Mouse (Mus musculus): ENCODE measurements at regions not wholly inside any gene's neighbourhood (a gene's known extent, or its start where the extent isn't known, plus 50 kb on each side); places are given as distances from the start of the nearest gene placed in this dataset.
A peak's percentile ranks its signal among the peaks of the same experiment; 100 is the strongest.

GRCm38 (mm10) chr5:64579086-64579485 lies 224.1 kb upstream of the Klf3 start:
- WGBS = 47% methylated on average over 5 of the region's 5 CpGs
- no peaks in the 10 kb centered on the region for H3K9me3 ChIP-seq (replicated peaks)
- no peak overlapping the region for H3K4me3 ChIP-seq
- peaks cover 40% of the 10 kb centered on the region for H3K4me1 ChIP-seq (replicated peaks)
- H3K27me3 ChIP-seq = no peaks in the 10 kb centered on the region
- no peaks in the 10 kb centered on the region for H3K36me3 ChIP-seq
- H3K9ac ChIP-seq = no peak overlapping the region
- ATAC-seq (replicated peaks; ENCODE audit: insufficient number of reproducible peaks, insufficient read depth, low FRiP score, low read depth) = no peak
- peak overlapping the region; percentile 37; the same call in 1 of the 2 replicates for H3K27ac ChIP-seq
- H3K4me2 ChIP-seq = no peak overlapping the region

DNA sequence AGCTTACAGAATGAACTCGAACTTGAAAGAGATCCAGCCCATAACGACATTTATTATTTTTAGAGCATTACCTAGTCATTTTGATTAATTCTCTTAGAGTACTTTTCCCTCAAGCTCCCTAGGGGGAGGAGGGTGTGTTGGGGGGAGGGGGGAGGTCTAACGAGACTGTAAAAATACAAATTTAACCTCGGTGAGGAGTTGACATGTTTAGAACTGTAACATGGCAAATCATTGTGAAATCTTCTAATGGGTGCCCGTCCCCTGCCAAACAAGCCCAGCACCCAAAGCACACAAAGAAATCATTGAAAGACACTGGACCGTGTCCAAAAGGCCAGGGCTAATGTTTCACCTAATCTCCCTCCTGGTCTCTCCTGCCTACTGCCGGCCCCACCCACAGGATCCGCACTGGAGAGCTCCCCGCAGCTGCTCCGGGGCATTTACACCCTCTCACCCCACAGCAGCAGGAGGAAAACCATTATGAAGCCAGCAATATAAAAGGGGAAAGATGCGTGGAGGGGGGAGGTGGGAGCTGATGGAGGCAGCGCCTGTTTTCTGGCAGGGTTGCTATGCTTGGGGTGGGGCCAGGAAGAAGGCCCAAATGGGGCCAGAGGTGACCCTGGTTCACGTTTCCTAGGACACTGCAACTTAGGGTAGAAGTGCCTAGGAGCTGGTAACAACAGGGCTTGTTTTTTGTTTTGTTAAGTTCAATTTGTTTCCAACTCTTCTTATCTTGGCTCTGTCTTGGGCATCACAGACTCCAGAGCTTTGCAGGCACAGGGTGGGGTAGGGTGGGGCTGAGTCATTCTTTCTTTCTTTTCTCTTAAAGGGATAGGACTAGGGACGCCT lies 223.5 kb upstream of the Klf3 start:
- Histone ChIP-seq H3K27me3 (no peaks in the 10 kb centered on the region), H3K4me3 (peak overlapping the region; percentile 13; the same call in 1 of the 2 replicates), H3K36me3 (no peaks in the 10 kb centered on the region), H3K27ac (peak overlapping the region; percentile 78), H3K4me1 (replicated peaks) (peaks cover 40% of the 10 kb centered on the region), H3K4me2 (peak overlapping the region; percentile 57), H3K9me3 (replicated peaks) (no peaks in the 10 kb centered on the region), H3K9ac (peak overlapping the region; percentile 24; the same call in 1 of the 2 replicates)
- 11% methylated on average over 14 of the region's 14 CpGs for WGBS
- ATAC-seq (replicated peaks; ENCODE audit: insufficient number of reproducible peaks, insufficient read depth, low FRiP score, low read depth) = peak; percentile 32; the same call in 1 of the 2 replicates

DNA sequence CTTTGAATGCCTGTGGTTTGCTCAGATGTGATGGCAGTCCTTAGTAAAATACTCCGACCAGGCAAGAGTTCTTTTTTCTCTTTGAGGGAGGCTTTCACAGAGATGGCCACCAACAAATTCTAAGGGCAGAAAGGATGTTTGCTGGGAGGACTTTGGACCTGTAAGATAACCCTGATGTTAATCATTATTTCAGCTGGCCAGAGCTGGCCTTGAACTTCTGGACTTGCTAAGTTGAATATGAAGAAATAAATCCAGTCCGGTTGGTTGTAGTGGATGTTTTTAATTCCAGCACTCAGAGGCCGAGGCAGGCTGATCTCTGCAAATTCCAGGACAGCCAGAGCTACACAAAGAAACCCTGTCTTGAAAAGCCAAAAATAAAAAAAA lies 222.9 kb upstream of the Klf3 start:
- Histone ChIP-seq H3K4me3 (no peak overlapping the region), H3K27ac (peak overlapping the region; percentile 78), H3K36me3 (no peaks in the 10 kb centered on the region), H3K9ac (no peak overlapping the region), H3K27me3 (no peaks in the 10 kb centered on the region), H3K4me2 (0 out of 2 replicates have a peak overlapping the region, but pooled peaks have one; percentile 57), H3K4me1 (replicated peaks) (peaks cover 40% of the 10 kb centered on the region), H3K9me3 (replicated peaks) (no peaks in the 10 kb centered on the region)
- 69% methylated on average over 3 of the region's 3 CpGs for WGBS
- ATAC-seq (replicated peaks; ENCODE audit: insufficient number of reproducible peaks, insufficient read depth, low FRiP score, low read depth) = no peak

DNA sequence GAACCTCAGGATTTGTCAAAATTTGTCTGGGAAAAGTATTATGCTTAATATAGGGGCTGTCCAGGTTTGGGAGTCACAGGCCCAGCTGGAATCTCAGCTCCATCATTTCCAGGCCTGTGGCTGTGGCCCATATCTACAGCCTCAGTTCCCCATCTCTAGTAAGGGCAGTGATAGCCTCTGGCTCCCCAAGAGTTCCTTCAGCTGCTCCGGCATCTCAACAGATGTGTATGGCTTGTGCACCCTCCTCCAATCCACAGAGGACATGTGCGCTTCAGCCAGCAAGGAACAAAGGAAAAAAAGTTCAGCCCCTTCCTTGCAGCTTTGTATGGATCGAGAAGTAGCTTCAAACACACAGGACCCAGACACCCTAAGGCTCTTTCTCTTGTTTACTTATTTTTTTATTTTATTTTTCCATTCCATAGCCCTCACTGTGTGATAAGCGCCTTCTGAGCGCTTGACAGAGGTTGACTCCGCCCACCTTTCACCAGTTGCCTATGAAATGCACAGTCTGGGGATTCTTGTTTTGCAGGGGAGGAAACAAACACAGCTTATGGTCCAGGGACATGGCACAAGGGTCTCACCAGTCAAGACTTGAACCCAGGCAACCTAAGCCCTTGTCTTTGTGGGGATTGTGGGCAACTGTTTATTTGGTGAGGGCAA lies 222.3 kb upstream of the Klf3 start:
- Histone ChIP-seq H3K9me3 (replicated peaks) (no peaks in the 10 kb centered on the region), H3K36me3 (no peaks in the 10 kb centered on the region), H3K27ac (peak overlapping the region; percentile 60), H3K27me3 (no peaks in the 10 kb centered on the region), H3K4me2 (no peak overlapping the region), H3K4me1 (replicated peaks) (peaks cover 40% of the 10 kb centered on the region), H3K4me3 (no peak overlapping the region), H3K9ac (no peak overlapping the region)
- 74% methylated on average over 6 of the region's 6 CpGs for WGBS
- peak; percentile 45 for ATAC-seq (replicated peaks; ENCODE audit: insufficient number of reproducible peaks, insufficient read depth, low FRiP score, low read depth)

GRCm38 (mm10) chr5:64581461-64581860 lies 221.7 kb upstream of the Klf3 start:
- H3K4me2 ChIP-seq = no peak overlapping the region
- H3K9ac ChIP-seq = no peak overlapping the region
- no peaks in the 10 kb centered on the region for H3K9me3 ChIP-seq (replicated peaks)
- H3K27ac ChIP-seq = peak overlapping the region; percentile 60
- no peaks in the 10 kb centered on the region for H3K27me3 ChIP-seq
- no peaks in the 10 kb centered on the region for H3K36me3 ChIP-seq
- WGBS = 53% methylated on average over 8 of the region's 8 CpGs
- ATAC-seq (replicated peaks; ENCODE audit: insufficient number of reproducible peaks, insufficient read depth, low FRiP score, low read depth) = peak; percentile 60
- H3K4me1 ChIP-seq (replicated peaks) = peaks cover 40% of the 10 kb centered on the region
- H3K4me3 ChIP-seq = no peak overlapping the region

DNA sequence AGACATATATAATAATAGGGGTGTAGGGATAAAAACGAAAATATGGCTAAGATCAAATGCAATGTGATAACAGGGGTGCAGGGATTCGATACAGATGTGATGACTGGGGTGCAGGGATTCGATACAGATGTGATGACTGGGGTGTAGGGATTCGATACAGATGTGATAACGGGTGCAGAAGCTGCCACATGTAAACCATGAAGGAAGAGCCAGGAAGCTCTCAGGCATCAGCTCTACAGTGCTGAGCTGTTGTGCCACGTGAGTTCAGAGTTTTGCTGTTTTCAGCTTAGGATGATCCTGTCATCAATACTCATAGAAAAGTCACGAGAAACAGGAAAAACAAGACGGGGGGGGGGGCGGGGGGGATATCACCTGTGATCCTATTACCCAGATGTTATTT lies 221.2 kb upstream of the Klf3 start:
- no peaks in the 10 kb centered on the region for H3K36me3 ChIP-seq
- no peak for ATAC-seq (replicated peaks; ENCODE audit: insufficient number of reproducible peaks, insufficient read depth, low FRiP score, low read depth)
- no peak overlapping the region for H3K4me3 ChIP-seq
- H3K4me1 ChIP-seq (replicated peaks) = peaks cover 37% of the 10 kb centered on the region
- H3K4me2 ChIP-seq = no peak overlapping the region
- H3K27ac ChIP-seq = no peak overlapping the region
- WGBS = 55% methylated on average over 9 of the region's 9 CpGs
- H3K9ac ChIP-seq = no peak overlapping the region
- no peaks in the 10 kb centered on the region for H3K9me3 ChIP-seq (replicated peaks)
- H3K27me3 ChIP-seq = no peaks in the 10 kb centered on the region

DNA sequence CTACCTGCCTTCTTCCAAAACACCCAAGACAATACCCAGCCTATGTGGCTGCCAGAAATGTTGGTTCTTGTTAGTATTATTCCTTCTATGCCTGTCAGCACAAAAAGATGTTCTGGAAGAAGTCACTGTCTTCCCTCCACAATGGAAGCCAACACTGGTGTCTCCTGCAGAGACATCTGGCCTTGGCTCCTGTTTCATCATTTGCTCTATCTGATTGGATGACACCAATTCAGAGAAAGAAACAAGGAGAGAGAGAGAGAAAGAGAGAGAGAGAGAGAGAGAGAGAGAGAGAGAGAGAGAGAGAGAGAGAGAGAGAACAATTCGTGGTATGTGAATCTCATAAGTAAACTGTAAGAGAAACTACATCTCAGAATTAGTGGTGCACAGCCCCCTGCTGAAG lies 218.9 kb upstream of the Klf3 start:
- H3K36me3 ChIP-seq = no peaks in the 10 kb centered on the region
- no peak overlapping the region for H3K4me2 ChIP-seq
- no peaks in the 10 kb centered on the region for H3K27me3 ChIP-seq
- no peak overlapping the region for H3K9ac ChIP-seq
- no peak for ATAC-seq (replicated peaks; ENCODE audit: insufficient number of reproducible peaks, insufficient read depth, low FRiP score, low read depth)
- WGBS = 68% methylated on average over 1 of the region's 1 CpGs
- H3K27ac ChIP-seq = no peak overlapping the region
- H3K9me3 ChIP-seq (replicated peaks) = no peaks in the 10 kb centered on the region
- H3K4me3 ChIP-seq = no peak overlapping the region
- peaks cover 28% of the 10 kb centered on the region for H3K4me1 ChIP-seq (replicated peaks)

DNA sequence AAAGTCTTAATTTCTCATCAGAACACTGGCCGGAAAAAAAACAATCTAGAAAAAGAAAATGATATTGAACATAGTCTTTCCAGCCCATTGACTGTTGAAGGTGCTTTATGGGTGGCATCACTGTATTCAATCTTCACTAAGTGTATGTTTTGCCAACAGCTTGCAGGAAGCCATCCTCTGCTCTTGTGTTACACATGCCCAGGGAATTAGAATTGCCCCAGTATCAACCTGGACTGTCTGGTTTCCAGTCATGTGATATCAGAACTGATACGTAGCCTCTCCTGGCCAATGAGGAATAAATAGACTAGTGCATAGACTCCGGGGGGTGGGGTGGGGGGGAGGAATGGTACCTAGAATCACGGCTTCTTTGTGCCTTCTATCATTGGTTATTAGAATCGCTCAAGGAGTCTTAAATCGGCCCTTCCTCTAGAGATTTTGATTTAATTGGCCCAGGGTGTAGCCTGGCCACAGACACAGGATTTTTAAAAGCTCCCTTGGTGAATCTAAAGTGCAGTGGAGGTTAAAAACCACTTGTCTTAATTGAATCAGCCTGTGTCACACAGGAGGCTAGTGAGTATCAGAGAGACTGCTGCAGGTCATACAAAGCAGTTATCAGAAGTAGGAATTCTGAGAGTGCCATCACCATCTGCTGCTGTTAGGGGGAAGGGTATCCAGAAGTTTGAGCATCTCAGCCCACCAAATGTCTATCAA lies 218.0 kb upstream of the Klf3 start:
- no peak overlapping the region for H3K4me3 ChIP-seq
- no peaks in the 10 kb centered on the region for H3K9me3 ChIP-seq (replicated peaks)
- peaks cover 19% of the 10 kb centered on the region for H3K4me1 ChIP-seq (replicated peaks)
- no peaks in the 10 kb centered on the region for H3K36me3 ChIP-seq
- ATAC-seq (replicated peaks; ENCODE audit: insufficient number of reproducible peaks, insufficient read depth, low FRiP score, low read depth) = no peak
- no peak overlapping the region for H3K9ac ChIP-seq
- WGBS = 76% methylated on average over 6 of the region's 6 CpGs
- no peaks in the 10 kb centered on the region for H3K27me3 ChIP-seq
- no peak overlapping the region for H3K27ac ChIP-seq
- H3K4me2 ChIP-seq = no peak overlapping the region

GRCm38 (mm10) chr5:64586316-64586715 lies 216.9 kb upstream of the Klf3 start:
- no peak for ATAC-seq (replicated peaks; ENCODE audit: insufficient number of reproducible peaks, insufficient read depth, low FRiP score, low read depth)

DNA sequence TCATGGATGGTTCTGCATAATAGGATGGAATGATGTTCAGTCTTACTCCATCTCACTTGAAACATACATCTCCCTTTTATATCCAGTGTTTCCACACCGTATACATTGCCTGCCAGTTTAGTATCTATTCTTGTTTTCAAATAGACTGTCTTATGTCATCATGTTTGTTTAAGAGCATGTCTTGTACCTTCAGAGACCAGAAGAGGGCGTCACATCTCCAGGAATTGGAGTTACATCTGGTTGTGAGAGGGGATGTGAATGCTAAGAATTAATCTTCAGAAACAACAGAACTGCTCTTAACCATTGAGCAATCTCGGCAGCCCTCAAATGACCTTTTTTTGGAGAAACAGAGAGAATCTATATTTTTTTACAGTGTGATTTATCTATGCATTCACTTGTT lies 216.3 kb upstream of the Klf3 start:
- no peaks in the 10 kb centered on the region for H3K27me3 ChIP-seq
- H3K9me3 ChIP-seq (replicated peaks) = no peaks in the 10 kb centered on the region
- no peak overlapping the region for H3K9ac ChIP-seq

More at GRCm38 (mm10) chr5:64586316-64586715, 216.9 kb upstream of the Klf3 start:
- peaks cover 10% of the 10 kb centered on the region for H3K4me1 ChIP-seq (replicated peaks)
- H3K4me3 ChIP-seq = no peak overlapping the region
- H3K9ac ChIP-seq = no peak overlapping the region
- WGBS = 77% methylated on average over 6 of the region's 6 CpGs
- no peak overlapping the region for H3K27ac ChIP-seq
- H3K9me3 ChIP-seq (replicated peaks) = no peaks in the 10 kb centered on the region
- no peaks in the 10 kb centered on the region for H3K36me3 ChIP-seq
- no peaks in the 10 kb centered on the region for H3K27me3 ChIP-seq
- H3K4me2 ChIP-seq = no peak overlapping the region

More for the DNA sequence above, 216.3 kb upstream of the Klf3 start:
- Histone ChIP-seq H3K27ac (no peak overlapping the region), H3K36me3 (no peaks in the 10 kb centered on the region), H3K4me1 (replicated peaks) (peaks cover 6% of the 10 kb centered on the region), H3K4me2 (no peak overlapping the region), H3K4me3 (no peak overlapping the region)
- 88% methylated on average over 3 of the region's 3 CpGs for WGBS
- ATAC-seq (replicated peaks; ENCODE audit: insufficient number of reproducible peaks, insufficient read depth, low FRiP score, low read depth) = no peak
